Mouse (Mus musculus) stomach, embryonic 16.5 days (tissue): Measurements from ENCODE around the gene 1700020D05Rik. TPM values are rescaled to one million over a fixed set of nuclear protein-coding genes. Genes with fewer than 3 reads are reported as not detected.
"Not testable (repeated sequence)": the region's sequence is repeated elsewhere in the genome, so short reads cannot be mapped to it uniquely, and the experiment has no call there.

Experiments
- ATAC-seq: fragments of 200-750 bp; cut with Nextera tagmentation; 2 replicates; pipeline ENCODE4 v1.8.0; 2017; ENCODE audit warnings: moderate number of reproducible peaks, moderate TSS enrichment; ENCODE audit not compliant: insufficient read depth, low FRiP score
- H3K27ac ChIP-seq: fragments of 300-500 bp; sonication (generic); 2 replicates; pipeline ENCODE4 v1.5.1; 2014; ENCODE audit warnings: low read length
- H3K27me3 ChIP-seq: fragments of 300-500 bp; sonication (generic); 2 replicates; pipeline ENCODE4 v1.6.1; 2014; ENCODE audit warnings: low read length, control low read depth, mixed read lengths; ENCODE audit not compliant: control insufficient read depth, insufficient read depth
- H3K36me3 ChIP-seq: fragments of 300-500 bp; sonication (generic); 2 replicates; pipeline ENCODE4 v1.6.1; 2014; ENCODE audit warnings: low read length; ENCODE audit not compliant: control insufficient read depth, insufficient read depth
- H3K4me1 ChIP-seq: fragments of 300-500 bp; sonication (generic); 2 replicates; pipeline ENCODE4 v1.6.1; 2014; ENCODE audit warnings: low read length, control low read depth, mixed read lengths; ENCODE audit not compliant: control insufficient read depth, insufficient read depth
- H3K4me2 ChIP-seq: fragments of 300-500 bp; sonication (generic); 2 replicates; pipeline ENCODE4 v1.6.1; 2014; ENCODE audit warnings: low read depth, low read length, mixed read lengths
- H3K4me3 ChIP-seq: fragments of 300-500 bp; sonication (generic); replicated peaks from 2 replicates; pipeline ENCODE4 v1.5.1; 2014; ENCODE audit warnings: mild to moderate bottlenecking, low read length
- H3K9ac ChIP-seq: fragments of 300-500 bp; sonication (generic); 2 replicates; pipeline ENCODE4 v1.6.1; 2014; ENCODE audit warnings: low read length
- H3K9me3 ChIP-seq: fragments of 300-500 bp; sonication (generic); replicated peaks from 2 replicates; pipeline ENCODE4 v1.6.1; 2016; ENCODE audit warnings: low read length, control low read depth; ENCODE audit not compliant: control insufficient read depth
- WGBS: fragments of 180-500 bp; shearing (Covaris S2); extraction: QIAGEN DNeasy Blood & Tissue Kit; methylation state at CpG from one replicate; pipeline ENCODE4 v1.1.7; 2014; 5-methylcytosine and 5-hydroxymethylcytosine counted together
- polyA plus RNA-seq: library from polyadenylated mRNA; unstranded; fragments of >200 nt; fragmentation: Nextera tagmentation; extraction: Ambion mirVana; gene quantifications from 2 replicates; pipeline ENCODE4 v1.2.1, GENCODE M21; 2015

Gene 1700020D05Rik
- polyA plus RNA-seq, 1 experiment from 2014 or later: 0.13 TPM

GRCm38 (mm10) chr19:5500330-5500875 is 3.2 kb downstream of the 1700020D05Rik start:
- no peaks in the 10 kb centered on the region for H3K27me3 ChIP-seq
- H3K36me3 ChIP-seq: 0 out of 2 replicates have a peak, but pooled peaks cover 10% of the 10 kb centered on the region
- H3K4me2 ChIP-seq: no peak overlapping the region
- no peak overlapping the region for H3K27ac ChIP-seq
- no peaks in the 10 kb centered on the region for H3K9me3 ChIP-seq
- no peak for ATAC-seq
- WGBS: 72% methylated on average over 2 of the region's 2 CpGs
- H3K4me1 ChIP-seq: no peaks in the 10 kb centered on the region
- no peak overlapping the region for H3K4me3 ChIP-seq
- H3K9ac ChIP-seq: no peak overlapping the region

DNA sequence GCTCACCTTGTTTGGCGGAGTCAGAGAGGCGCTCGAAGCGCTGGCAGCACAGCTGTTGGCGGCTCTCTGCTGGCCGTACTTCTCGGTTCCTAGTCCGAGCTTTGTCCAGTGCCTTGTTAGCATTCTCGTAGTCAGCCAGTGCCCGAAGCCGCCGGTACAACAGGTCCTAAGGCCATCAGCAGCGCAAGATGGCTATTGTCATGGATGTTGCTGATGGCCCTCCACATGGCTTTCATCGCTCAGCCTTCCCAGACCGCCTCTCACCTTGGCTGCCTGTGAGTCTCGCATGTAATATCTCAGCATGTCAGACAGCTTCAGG is 7.6 kb downstream of the 1700020D05Rik start:
- Histone ChIP-seq H3K27ac (no peak overlapping the region), H3K4me3 (no peak overlapping the region), H3K36me3 (peaks cover 15% of the 10 kb centered on the region; the same call in 1 of the 2 replicates), H3K4me2 (no peak overlapping the region), H3K9ac (no peak overlapping the region), H3K27me3 (no peaks in the 10 kb centered on the region), H3K9me3 (no peaks in the 10 kb centered on the region), H3K4me1 (peaks cover 10% of the 10 kb centered on the region)
- ATAC-seq: no peak
- WGBS: 83% methylated on average over 16 of the region's 16 CpGs

GRCm38 (mm10) chr19:5495353-5496051 is 8.1 kb downstream of the 1700020D05Rik start:
- no peak overlapping the region for H3K27ac ChIP-seq
- H3K4me3 ChIP-seq: no peak overlapping the region
- no peak overlapping the region for H3K4me2 ChIP-seq
- WGBS: 82% methylated on average over 12 of the region's 12 CpGs
- no peak overlapping the region for H3K9ac ChIP-seq
- H3K36me3 ChIP-seq: peaks cover 15% of the 10 kb centered on the region; the same call in 1 of the 2 replicates
- peaks cover 10% of the 10 kb centered on the region for H3K4me1 ChIP-seq
- H3K27me3 ChIP-seq: no peaks in the 10 kb centered on the region
- H3K9me3 ChIP-seq: no peaks in the 10 kb centered on the region
- ATAC-seq: no peak

DNA sequence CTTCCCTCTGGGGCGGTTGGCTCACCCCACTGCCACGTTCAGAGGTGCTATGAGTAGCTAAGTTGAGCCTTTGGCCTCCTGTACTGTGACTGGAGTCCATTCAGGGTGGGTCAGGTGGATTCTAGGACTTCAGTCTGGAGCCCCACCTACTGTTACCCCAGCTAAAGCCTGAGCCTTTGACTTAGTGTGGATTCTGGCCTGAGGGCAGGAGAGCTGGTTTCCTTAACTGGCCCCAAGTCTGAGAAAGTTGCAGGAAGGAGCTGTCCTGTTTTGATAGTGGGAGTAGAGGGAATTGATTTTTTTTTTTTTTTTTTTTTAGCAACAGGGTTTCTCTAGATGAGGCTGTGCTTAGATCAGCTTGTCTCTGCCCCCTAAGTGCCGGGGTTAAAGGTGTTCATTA is 9.3 kb downstream of the 1700020D05Rik start:
- Histone ChIP-seq H3K9ac (no peak overlapping the region), H3K4me1 (peaks cover 14% of the 10 kb centered on the region), H3K4me2 (no peak overlapping the region), H3K27me3 (no peaks in the 10 kb centered on the region), H3K9me3 (no peaks in the 10 kb centered on the region), H3K27ac (no peak overlapping the region), H3K36me3 (peaks cover 15% of the 10 kb centered on the region; the same call in 1 of the 2 replicates), H3K4me3 (no peak overlapping the region)
- no peak for ATAC-seq
- WGBS: 78% methylated on average over 3 of the region's 3 CpGs

- Histone ChIP-seq H3K36me3 (peaks cover 15% of the 10 kb centered on the region; the same call in 1 of the 2 replicates), H3K4me1 (peaks cover 22% of the 10 kb centered on the region)
- not testable (repeated sequence) for H3K27me3 ChIP-seq, ATAC-seq, H3K4me2 ChIP-seq, H3K9ac ChIP-seq, H3K27ac ChIP-seq, H3K4me3 ChIP-seq, H3K9me3 ChIP-seq
- WGBS: 74% methylated on average over 9 of the region's 9 CpGs
These were observed 10.3 kb downstream of the 1700020D05Rik start for GRCm38 (mm10) chr19:5493301-5493721.

- Histone ChIP-seq H3K27ac (no peak overlapping the region), H3K9me3 (no peaks in the 10 kb centered on the region), H3K4me2 (no peak overlapping the region), H3K36me3 (peaks cover 14% of the 10 kb centered on the region; the same call in 1 of the 2 replicates), H3K4me1 (peaks cover 22% of the 10 kb centered on the region), H3K4me3 (no peak overlapping the region), H3K9ac (no peak overlapping the region), H3K27me3 (no peaks in the 10 kb centered on the region)
- no peak for ATAC-seq
- WGBS: 80% methylated on average over 4 of the region's 4 CpGs
These were observed 10.9 kb downstream of the 1700020D05Rik start for GRCm38 (mm10) chr19:5492641-5493040.

DNA sequence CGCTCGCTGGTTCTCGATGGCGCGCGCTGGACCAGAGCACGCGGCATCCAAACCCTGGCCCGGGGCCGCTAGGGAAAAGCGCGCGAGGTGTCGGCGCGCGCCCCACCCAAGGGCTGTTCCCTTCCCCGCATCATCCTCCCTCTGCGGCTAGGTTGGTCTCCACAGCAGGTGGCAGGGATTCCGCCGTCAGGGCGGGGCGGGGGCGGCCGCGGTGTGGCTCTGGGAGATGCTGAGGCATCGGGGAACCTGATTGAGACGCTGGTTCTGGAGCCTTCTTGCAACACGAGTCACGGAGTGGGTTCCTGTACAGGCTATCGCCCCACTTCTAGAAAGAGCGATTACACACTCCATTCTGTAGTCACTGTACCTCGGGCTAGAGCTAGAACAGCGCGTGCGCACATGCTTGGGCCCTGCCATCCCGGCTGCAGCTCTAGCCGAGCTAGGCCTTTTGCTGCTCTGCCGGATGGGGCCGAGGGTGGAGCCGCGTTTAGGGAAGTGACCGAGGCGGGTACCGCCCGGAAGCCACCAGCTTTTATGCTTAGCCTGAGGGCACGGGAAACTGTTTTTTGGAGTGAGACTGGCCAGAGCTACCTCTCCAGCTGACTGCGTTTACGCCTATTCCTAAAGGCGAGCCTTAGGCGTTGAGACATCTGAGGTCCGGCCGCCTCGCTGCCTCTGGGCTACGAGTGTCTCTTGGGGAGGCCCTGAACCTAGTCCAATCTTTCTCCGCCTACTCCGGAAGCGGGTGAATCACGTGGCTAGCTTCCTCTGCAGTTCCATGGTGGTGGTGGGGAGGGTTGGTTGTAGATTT is 12.5 kb downstream of the 1700020D05Rik start:
- Histone ChIP-seq H3K36me3 (peaks cover 6% of the 10 kb centered on the region; the same call in 1 of the 2 replicates), H3K4me3 (peak overlapping the region; percentile 96), H3K9ac (peak overlapping the region; percentile 97), H3K4me1 (peaks cover 28% of the 10 kb centered on the region), H3K27me3 (no peaks in the 10 kb centered on the region), H3K4me2 (peak overlapping the region; percentile 86), H3K9me3 (no peaks in the 10 kb centered on the region), H3K27ac (peak overlapping the region; percentile 100)
- peak; percentile 4; the same call in 1 of the 2 replicates for ATAC-seq
- WGBS: under 1% methylated on average over 59 of the region's 59 CpGs

- Histone ChIP-seq H3K27ac (peak within 1 kb of the TSS; percentile 100), H3K4me3 (peak within 1 kb of the TSS; percentile 96), H3K9ac (peak within 1 kb of the TSS; percentile 97), H3K27me3 (no peaks in the 10 kb centered on the region), H3K4me1 (peaks cover 28% of the 10 kb centered on the region), H3K36me3 (peaks cover 6% of the 10 kb centered on the region; the same call in 1 of the 2 replicates), H3K9me3 (no peaks in the 10 kb centered on the region), H3K4me2 (peak within 1 kb of the TSS; percentile 93)
- WGBS: under 1% methylated on average over 60 of the region's 62 CpGs
- peak; percentile 74 for ATAC-seq
These were observed 13.2 kb downstream of the 1700020D05Rik start, which contains the start of gene Cfl1 for GRCm38 (mm10) chr19:5490313-5490897. Gene Cfl1 (plus strand): TSS chr19:5490455.
